Mouse (Mus musculus): ENCODE data around the gene Tdgf1.

DNA sequence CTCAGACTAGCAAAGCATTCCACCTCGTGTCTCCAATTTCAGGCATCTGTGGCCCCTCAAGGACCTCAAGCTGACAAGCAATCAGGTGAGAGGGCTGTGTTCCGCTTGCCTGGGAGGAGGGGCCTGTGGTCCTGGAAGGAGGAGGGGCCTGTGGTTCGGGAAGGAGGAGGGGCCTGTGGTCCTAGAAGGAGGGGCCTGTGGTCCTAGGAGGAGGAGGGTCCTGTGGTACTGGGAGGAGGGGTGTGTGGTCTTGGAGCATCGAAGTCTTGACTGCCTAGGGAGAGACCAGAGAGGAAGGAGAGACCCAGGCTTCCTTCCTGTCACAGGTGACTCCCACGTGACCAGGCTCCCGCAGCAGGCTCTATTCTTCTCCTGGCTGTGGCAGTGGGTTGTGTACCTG, 49.4 kb downstream of the Tdgf1 start:
- TF ChIP-seq ELF1 (IDR thresholded peaks at IDR 0.05; ENCODE audit: low read depth, low read length): no peak
- TF ChIP-seq USF1 (IDR thresholded peaks at IDR 0.05; ENCODE audit: low read depth, low read length): no peak
- no peak for TF ChIP-seq SMC3 (IDR thresholded peaks at IDR 0.05; ENCODE audit: low read depth, low read length)
- TF ChIP-seq MAZ (IDR thresholded peaks at IDR 0.05; ENCODE audit: low read depth, low read length): no peak

All from MEL (cell line).